Mouse (Mus musculus) adrenal gland, postnatal 14 days (tissue): ENCODE results near the gene Rufy1. TPM values are rescaled to one million over a fixed set of nuclear protein-coding genes. Genes with fewer than 3 reads are reported as not detected.

Source experiments
- DNase-seq: peaks from one replicate; pipeline ENCODE4 v3.0.0; 2021; ENCODE audit warnings: mixed read lengths
- microRNA-seq, 2 experiments: library from miRNA; unstranded; fragments of <30 nt; microRNA quantifications; one replicate each; pipeline ENCODE4 v1.2.0; 2021
- total RNA-seq: library from RNA; stranded (reverse); gene quantifications from 2 replicates; pipeline ENCODE4 v1.2.3, GENCODE M21; 2021

The Rufy1 gene
- total RNA-seq, 1 experiment from 2014 or later: 27.1 TPM

DNA sequence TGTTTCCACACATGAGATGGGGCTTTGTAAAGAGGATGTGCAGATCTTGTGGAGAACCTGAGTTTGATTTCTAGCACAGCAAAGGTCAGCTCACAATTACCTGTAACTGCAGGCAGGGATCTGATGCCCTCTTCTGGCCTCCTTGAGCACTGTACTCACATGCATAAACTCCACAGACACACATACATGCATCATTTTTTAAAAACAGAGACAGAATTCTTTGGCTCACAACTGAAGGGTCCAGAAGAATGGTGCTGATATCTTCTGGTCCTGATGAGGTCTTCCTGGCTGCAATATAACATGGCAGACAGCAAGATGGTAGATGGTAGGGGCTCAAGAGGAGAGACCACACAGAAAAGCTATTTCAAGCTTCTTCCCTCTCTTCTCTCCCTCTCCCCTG, 76.8 kb downstream of the Rufy1 start, which contains the start of gene Cby3:
TSS of gene Cby3 (plus strand) at position 301 of the 400 bp plus-strand sequence.
- DNase-seq: no peak

DNA sequence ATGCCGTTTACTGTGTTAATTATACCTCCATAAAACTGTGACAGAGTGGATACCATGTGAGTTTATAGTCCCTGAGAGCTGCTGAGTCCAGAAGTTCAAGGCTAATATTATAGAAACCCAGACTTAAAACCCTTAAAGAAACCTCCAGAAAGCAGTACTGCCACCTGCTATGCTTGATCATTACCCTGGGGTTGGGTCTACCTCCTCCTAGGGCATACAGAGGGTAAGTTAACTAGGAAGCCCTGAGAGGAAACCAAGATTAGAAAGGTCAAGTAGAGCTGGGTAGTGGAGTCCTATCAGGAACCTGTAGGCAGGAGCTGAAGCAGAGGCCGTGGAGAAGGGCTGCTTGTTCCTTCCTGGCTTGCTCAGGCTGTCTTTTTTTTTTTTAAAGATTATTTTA, 78.7 kb downstream of the Rufy1 start:
- DNase-seq: no peak

DNA sequence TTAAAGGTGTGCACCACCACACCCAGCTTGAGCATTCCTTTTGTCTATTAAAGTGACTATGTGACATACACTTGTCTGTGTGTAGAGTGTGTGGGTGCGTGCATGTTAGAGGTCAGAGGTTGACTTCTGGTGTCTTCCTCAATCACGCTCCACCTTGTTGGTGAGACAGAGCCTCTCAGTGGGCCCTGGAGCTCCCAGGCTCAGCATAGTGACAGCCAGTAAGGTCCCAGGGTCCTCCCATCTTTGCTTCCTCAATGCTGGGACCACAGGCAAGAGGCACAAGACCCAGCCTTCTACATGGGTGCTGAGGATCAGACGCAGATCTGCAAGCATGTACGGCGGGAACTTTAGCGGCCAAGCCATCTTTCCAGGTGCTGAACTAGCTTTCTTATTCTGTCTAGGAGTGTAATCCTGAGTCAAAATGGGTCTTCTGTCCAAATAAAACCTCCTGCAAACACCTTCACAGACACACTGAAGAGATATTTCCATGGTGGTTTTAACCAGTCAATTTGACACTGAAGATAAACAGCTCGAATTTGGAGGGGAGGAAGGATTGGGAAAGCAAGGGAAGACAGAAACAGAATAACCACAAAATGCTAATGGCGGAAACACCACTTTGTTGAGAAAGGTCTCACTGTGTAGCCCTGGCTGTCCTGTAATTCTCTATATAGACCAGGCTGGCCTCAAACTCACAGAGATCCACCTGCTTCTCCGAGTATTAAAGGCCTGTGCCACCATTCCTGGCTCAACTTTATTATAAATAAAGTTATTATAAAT, 84.5 kb downstream of the Rufy1 start:
- DNase-seq: no peak

DNA sequence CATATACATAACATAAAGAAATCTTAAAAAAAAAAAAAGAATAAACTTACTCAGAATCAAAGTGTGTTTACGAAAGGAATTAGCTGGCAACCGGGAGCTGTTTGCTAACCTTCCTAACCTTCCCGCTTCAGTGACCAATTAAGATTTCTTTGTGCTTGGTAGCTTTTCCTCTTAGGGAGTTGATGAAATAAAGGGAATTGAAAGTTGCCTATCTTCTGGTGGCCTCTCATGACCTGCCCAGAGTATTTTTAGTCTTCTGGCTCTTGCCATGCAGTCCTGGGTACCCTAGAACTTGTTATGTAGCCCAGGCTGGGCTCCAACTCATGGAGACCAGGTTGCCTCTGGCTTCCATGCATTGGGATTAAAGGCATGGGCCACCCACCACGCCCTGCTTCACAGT, 85.4 kb downstream of the Rufy1 start:
- DNase-seq: no peak

Small RNA genes within 50 kb of the gene (microRNA-seq; reads per million reads assigned to microRNA genes)
- gene Mir804: 0 reads per million in 2 experiments

Other genes with a start within 250 kb of the Rufy1 start
- gene Sqstm1, start 220.3 kb downstream of the Rufy1 start, total RNA-seq: 356 and 366 TPM in 2 replicates
- gene Mgat4b, start 220.2 kb downstream of the Rufy1 start, total RNA-seq: 103 and 113 TPM in 2 replicates
- gene Ltc4s, start 192.5 kb downstream of the Rufy1 start, total RNA-seq: 10.4 and 11.3 TPM in 2 replicates
- gene Maml1, start 138.8 kb downstream of the Rufy1 start, total RNA-seq: 24.0 and 25.1 TPM in 2 replicates
- gene Canx, start 105.5 kb downstream of the Rufy1 start, total RNA-seq: 347 and 361 TPM in 2 replicates
- gene Cby3, start 76.7 kb downstream of the Rufy1 start, total RNA-seq: not detected in 2 replicates
- gene Hnrnph1, start 54.1 kb downstream of the Rufy1 start, total RNA-seq: 269 and 317 TPM in 2 replicates
- 14.2 and 14.4 TPM in 2 replicates for gene Adamts2, start 171.0 kb upstream of the Rufy1 start, total RNA-seq